Mouse (Mus musculus) lung, postnatal 0 days (tissue): ENCODE measurements around the gene Rab11fip3.

Source experiments
- CTCF ChIP-seq: IDR thresholded peaks from 2 replicates; pipeline ENCODE4 v1.5.1; 2016; ENCODE audit warnings: antibody characterized with exemption, mild to moderate bottlenecking
- EP300 ChIP-seq: IDR thresholded peaks from 2 replicates; pipeline ENCODE4 v1.6.1; 2016; ENCODE audit warnings: antibody characterized with exemption, mild to moderate bottlenecking, control low read depth

DNA sequence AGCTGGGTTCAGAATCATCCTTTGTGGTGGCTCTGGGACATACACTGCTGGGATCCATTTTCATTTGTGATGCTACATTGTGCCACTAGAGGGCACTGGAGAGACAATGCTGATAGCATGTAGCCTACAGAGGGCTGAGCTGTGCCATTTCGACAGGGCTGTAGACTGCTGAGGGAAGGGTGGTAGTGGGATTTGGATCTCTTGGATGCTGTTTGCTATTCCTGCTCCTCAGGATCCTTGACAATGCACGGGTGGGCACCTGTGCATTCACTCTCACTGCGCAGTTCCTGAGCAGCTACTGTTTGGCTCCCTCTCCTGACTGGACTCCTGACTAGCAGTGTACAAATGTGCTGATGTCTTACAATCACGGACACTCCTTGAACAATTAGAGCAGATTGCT lies 59.8 kb downstream of the Rab11fip3 start:
- TF ChIP-seq CTCF = peak; percentile 97
- no peak for TF ChIP-seq EP300
